Mouse (Mus musculus): Measurements from ENCODE around the gene Slc2a4.
"Not testable (repeated sequence)": the region's sequence is repeated elsewhere in the genome, so short reads cannot be mapped to it uniquely, and the experiment has no call there.

Slc2a4 gene

DNA sequence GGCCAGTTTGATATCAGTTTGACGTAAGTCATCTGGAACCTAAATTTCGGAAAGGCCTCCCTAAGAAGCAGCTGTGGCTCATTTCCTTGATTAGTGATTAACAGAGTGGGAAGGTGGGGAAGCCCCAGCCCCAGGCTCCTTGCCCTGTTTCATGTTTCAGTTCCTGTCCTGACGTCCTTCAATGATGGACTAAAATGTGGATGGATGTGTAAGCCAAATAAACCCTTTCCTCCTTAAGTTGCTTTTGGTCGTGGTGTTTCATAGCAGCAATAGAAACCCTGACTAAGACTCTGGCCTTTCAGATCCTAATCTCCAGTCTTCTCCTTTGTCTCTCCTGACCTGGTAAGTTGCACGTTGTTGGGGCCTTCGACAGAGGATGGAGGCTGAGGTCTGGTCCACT is 22.2 kb upstream of the Slc2a4 start:
- no peak for DNase-seq

DNA sequence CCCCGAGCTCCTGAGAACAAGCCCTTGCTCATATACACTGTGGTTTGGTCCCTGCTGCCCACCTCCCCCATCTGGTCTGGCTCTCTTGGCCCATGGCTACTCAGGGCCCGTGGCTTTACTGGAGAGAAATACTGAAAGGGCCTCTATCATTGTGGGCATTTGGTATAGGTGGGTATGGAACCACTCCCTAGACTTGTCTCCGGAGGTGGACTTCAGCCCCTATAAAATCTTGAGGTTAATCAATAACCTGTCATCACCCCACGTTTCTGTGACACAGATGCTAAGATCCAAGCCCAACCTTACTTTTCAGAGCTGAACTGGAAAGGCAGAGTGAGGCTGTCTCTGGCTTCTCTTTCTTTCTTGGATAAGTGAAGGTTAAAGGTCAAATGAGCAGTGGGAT is 20.8 kb upstream of the Slc2a4 start:
- no peak for DNase-seq

DNA sequence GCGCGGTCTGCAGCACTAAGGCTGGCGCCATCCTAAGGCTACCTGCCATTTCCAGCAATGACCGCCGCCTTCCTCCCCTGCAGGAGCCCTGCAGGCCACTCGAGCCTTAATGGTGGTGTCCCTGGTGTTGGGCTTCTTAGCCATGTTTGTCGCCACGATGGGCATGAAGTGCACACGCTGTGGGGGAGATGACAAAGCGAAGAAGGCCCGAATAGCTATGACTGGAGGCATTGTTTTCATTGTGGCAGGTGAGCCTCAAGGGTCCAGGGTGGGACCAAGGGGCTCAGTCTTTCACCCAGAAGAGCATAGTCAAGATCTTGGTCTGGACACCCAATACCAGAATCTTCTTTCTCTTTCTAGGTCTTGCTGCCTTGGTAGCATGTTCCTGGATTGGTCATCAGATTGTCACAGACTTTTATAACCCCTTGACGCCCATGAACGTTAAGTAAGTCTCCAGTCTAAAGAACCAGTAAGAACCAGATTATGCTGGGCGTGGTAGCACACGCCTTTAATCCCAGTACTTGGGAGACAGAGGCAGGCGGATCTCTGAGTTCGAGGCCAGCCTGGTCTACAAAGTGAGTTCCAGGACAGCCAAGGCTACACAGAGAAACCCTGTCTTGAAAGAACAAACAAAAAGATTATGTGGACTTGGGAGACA is 19.0 kb upstream of the Slc2a4 start:
- no peak for DNase-seq

DNA sequence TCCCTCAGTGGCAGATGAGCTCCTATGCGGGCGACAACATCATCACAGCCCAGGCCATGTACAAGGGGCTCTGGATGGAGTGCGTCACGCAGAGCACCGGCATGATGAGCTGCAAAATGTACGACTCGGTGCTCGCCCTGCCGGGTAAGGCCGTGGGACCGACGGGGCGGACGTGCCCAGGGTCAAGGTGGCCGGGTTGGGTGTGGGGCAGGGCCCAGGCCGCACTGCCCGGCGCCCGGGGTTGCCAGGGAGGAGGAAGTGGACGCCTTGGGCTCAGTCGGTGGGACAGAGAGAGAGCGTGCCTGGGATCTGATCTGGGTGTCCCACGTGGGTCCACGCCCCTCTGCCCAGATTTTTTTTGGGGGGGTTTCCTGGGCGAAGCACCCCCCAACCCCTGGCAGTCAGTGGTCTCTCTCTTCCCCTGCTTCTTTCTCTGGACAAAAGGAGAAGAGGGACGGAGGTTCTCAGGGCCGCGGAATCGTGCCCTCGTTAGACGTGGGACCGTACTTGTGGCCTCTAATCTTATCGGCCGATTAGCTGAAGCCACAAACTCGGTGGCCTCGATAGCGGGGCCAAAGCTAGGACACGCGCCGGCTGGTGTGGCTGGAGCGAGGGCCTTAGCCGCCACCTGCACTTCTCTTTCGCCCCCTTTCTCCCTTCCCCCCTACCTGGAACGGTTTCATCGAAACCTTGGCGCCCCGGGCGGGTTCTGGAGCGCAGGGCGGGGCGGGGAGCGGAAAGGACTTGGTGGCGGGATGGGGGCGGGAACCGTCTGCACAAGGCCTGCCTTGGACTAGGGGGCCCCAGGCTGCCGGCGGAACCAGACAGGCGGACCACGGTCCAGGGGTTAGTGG is 18.2 kb upstream of the Slc2a4 start:
- DNase-seq = no peak

DNA sequence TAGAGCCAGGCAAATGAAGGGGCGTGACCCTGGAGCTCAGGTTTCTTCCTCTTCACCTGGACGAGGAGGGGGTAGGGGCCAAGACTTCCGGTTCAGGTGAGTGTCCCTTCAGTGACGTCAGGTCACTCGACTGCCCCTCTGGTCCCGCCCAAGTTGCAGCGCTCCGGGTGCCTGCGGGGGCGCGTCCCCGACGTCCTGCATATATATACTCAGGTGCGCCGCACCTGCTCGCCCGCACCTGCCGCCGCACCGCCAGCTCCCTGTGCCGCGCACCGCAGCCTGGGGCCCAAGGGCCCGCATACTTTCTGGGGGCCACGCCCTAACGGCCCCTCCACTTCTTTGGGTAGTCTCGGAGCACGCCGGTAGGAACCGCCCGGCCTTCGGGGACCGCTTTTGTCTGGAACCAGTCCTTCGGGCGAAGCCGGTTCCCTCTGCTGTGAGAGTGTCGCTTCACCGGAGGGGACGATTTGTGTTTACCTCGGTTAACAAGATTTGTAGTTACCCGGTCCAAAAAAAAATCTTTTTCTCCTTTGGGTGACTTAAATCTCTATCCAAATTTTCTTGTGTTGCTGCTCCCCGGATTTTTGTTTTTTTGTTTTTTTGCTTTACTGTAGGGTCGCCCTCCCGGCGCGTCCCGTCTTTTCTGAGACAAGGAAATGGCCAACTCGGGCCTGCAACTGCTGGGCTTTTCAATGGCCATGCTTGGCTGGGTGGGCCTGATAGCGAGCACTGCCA is 17.4 kb upstream of the Slc2a4 start:
- DNase-seq = no peak

DNA sequence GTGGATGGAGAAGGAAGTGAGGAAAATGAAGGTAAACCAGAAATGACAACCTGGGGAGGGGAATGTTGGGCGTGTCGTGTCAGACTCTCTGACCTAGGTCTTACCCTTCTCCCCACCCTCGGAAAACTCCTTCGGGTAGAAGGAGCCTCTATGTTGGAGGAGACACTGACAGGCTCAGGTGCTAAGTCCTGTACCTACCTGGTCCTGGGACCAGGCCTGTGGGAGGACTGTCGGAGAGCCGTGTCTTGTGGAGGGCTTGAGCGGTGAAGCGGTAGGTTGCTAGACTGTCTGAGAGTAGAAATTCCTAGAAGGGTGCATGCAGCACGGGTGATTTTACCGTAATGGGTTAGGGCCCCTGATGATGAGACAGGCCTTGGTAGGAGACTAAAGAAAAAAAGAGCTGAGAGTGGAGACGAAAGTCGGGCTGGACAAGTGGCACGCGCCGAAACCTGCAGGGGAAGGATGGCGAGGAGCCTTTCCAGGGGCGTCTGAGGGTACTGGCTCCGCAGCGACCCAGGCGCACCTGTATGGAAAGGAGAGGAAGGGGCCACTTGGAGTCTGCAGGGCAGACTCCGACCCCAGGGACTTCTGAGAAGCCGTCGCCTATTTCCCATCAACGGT is 16.8 kb upstream of the Slc2a4 start, which contains the start of gene Cldn7:
TSS of gene Cldn7 (plus strand) at position 130 of the 621 bp plus-strand sequence.
- no peak for DNase-seq

DNA sequence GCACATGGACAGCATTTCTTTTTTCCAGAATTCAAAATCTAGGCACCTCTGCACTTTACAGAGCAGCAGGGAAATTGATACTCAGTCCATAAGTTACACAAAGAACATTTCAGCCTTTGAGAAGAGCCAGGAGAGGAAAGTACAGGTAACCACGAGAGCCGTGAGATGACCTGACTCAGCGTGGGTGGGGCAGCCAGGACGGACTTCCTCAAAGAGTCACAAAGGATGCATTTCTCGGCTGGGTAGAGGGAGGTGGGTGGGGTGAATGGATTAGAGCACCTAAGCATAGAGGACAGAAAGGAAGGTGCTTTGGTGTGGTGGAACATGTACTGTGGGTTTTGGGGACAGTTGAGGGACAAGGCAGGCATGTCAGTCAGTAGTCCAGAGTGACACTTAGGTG is 13.9 kb upstream of the Slc2a4 start:
- no peak for DNase-seq

DNA sequence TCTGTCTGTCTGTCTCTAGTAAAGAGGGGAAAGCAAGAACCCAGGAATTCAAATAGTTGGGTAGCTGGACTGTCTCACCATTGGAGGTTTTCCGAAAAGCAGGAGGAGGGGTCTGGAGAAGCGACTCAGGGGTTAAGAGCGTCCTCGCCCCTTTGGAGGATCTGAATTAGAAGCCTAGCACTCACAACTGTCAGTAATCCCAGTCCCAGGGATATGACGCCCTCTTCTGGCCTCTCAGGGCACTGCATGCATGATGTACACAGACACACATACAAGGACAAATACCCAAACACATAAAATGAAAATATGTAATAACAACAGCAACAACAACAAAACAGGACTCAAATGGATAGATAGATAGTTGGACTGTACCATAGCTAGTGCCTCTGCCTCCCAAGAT is 12.6 kb upstream of the Slc2a4 start:
- no peak for DNase-seq

DNA sequence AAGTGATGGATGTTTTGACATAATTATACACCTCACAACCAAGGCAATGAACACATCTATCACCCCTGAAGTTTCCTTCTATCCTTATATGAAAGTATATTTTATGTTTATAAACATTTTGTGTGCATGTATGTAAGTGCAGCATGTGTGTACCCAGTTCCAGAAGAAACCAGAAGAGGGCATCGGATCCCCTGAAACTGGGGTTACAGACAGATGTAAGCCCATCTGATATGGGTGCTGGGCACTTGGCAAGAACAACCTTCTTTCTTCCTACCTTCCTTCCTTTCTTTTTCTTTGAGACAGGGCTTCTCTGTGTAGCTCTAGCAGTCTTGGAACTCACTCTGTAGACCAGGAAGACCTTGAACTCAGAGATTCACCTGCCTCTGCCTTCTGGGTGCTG is 8.2 kb upstream of the Slc2a4 start:
- no peak for DNase-seq

DNA sequence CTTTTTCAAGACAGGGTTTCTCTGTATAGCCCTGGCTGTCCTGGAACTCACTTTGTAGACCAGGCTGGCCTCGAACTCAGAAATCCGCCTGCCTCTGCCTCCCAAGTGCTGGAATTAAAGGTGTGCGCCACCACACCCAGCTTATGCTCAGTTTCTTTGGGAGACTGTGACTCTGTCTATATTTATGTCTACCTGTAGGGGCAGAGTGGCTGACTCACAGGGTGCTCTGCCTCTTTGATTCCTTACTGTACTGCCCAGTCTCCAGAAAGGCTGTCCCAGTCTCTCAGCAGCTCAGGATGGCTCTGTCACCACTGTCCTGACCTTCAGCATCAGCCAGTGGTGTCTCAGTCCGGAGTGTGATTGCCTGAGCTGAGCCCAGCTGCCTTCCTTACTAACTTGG is 7.6 kb upstream of the Slc2a4 start:
- DNase-seq = not testable (repeated sequence)

DNA sequence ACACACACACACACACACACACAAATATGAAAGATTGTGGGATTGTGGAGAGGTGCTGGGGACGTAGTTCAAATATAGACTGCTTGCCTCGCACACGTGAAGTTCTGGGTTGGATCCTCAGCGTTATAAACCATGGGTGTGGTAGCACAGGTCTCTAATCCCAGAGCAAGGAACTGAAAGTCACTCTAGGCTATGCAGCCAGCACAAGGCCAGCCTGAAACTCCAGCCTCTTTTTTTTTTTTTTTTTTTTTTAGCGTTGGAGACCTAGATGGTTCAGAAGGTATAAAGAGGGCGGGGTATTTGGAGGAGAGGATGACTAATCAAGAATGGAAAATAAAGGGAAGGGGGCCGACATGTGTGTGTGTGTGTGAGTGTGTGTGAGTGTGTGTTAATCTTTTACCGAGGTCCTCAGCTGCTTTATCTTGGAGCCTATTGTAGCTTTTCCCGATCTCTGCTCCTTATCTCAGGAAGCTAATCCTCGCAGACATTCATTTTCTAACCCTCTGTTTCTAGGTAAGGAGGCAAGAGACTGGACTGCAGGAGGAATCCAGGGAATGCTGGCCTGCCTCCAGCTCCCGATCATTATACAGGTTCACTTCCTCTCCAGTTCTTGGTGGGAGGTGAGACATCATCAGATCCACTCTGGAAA is 5.4 kb upstream of the Slc2a4 start:
- no peak for DNase-seq

DNA sequence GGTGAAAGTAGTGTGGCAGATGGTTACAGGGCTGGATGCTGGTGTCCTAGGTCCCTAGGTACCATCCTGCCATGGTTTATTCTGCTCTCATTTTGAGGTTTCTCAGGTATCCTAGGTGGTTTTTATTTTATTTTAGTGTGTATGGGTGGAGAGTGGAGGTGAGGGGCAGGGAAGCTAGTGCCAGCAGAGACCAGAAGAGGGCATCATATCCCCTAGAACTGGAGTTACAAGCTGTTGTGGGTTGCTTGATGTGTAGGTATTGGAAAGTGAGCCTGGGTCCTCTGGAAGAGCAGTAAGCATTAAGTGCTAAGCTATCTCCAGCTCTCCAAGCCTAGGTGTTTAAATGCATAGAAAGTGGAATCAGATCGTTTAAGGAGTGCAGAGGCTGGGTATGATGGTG is 4.3 kb upstream of the Slc2a4 start:
- no peak for DNase-seq

DNA sequence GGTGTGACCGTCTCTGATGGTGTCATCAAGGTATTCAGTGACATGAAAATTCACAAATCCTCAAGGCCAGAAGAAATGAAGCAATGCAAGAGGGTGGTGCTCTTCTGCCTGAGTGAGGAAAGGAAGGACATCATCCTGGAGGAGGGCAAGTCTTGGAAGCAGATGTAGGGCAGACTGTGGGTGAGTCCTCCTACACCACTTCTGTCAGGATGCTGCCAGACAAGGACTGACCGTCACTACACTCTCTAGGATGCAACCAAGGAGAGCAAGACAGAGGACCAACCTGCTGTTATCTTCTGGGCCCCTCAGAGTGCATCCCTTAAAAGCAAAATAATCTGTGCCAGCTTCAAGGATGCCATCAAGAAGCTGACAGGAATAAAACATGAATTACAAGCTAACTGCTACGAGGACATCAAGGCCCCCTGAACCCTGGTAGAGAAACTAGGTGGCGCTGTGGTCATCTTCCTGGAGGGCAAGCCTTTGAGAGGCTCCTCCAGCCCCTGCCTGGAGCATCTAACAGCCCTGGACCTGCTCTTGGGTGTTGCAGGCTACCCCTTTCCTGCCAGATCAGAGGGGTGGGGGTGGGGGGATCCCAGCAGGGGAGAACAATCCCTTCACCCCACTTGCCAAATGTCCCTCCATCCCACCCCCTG is 2.9 kb upstream of the Slc2a4 start:
- DNase-seq = no peak

DNA sequence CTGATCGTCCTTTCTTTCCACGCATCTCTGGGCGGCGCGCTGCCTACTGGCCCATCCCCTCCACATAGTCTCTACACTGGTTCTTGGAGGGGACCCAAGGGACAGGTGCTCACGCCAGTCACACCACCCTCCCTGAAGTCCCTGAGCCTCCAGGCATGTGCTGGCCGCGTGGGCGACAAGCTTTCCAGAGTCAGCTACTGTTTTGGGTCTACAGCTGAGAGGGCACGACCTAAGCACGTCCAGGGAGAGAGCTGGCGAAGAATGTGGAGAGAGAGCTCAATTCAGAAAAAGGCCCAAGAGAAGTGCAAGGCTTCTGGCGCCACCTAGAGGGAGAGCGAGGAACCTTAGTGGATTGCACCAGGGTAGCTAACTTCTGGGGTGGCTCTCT is 769 bp upstream of the Slc2a4 start:
- DNase-seq = peak; percentile 82

DNA sequence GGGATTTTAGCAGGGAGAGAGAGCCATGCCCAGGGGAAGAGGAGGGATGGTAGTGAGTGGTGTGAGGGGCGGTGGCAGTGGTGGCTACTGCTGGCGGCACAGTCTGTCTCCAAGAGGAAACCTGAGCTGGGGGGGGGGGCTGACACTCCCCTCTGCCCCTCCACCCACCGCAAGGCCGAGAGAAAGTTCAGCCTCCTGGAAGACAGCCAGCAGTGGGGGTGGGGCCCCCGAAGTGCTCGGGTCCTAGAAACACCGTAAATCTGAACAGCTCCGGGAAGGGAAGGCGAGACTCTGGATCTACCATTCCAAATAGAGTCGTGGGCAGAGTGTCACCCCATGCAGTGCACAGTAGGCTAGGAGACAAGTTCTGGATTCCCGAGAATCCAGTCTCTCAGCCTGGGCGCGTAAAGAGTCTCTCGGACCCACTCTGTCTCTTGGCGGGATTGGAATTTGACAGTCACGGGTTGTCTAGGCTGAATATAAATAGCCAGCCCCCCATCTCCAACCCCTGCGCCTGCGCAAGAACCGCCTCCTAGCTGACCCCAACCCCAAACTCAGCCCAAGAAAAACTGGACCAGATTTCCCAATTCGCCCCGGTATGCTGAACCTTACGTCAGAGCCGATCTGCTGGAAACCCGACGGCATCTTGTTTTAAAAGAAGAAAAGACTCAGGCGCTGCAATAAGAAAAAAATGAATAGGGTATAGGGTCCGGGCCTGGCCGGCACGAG is 487 bp downstream of the Slc2a4 start:
- no peak for DNase-seq

DNA sequence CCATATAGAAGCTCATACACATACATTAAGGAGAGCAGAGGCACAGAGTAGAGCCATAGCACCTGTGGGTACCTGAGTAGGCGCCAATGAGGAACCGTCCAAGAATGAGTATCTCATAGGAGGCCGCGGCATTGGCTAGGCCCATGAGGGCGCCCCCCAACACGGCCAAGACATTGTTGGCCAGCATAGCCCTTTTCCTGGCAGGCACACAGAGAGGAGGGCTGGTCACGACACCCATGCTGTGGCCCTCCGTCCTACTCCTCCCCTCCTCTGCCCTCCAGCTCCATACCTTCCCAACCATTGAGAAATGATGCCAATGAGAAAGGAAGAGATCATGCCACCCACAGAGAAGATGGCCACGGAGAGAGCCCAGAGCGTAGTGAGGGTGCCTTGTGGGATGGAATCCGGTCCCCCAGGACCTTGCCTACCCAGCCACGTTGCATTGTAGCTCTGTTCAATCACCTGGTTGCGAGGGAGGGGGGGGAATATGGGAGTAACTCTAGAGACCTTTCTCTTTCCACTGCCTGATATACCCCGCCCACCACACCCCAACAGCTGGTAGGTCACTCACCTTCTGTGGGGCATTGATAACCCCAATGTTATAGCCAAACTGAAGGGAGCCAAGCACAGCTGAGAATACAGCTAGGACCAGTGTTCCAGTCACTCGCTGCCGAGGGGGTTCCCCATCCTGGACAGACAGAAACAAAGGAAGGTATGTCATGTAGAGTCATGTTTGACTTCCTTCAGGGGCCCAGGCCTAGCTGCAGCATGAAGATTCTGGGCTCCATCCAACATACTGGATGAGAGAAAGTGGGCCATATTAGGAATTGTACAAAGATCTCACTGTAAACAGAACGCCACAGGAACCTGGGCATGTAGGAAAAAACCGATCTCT is 1.7 kb downstream of the Slc2a4 start:
- no peak for DNase-seq

DNA sequence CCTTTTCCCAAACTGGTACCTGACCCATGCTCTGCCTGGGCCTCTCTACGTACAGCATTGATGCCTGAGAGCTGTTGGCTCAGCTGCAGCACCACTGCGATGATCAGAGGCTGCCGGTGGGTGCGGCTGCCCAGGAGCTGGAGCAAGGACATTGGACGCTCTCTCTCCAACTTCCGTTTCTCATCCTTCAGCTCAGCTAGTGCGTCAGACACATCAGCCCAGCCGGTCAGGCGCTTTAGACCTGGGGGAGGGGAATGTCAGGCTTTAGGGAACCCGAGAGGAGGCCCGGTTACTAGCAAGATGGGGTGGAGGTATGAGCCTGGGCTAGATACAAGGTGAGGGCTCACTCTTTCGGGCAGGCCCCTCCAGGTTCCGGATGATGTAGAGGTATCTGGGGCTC is 2.8 kb downstream of the Slc2a4 start:
- DNase-seq = no peak

DNA sequence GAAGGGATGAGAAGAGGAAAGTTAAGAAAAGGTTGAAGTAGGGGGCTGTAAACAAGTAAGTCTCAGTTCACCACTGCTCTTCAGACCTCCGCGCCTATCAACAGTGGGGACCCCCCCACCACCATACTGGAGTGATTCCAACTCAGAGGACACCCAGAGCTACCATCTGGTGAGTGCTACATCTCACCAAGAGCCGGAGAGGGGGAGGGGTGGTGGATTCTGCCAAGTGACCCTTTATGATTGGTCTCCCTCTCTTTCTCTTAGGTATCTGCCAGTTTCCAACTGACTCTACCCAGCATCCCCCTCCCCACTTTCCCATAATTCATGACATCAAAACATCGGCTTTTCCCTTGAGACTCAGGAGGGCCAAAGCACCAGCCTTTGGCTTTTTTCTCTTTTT is 7.0 kb downstream of the Slc2a4 start:
- no peak for DNase-seq

DNA sequence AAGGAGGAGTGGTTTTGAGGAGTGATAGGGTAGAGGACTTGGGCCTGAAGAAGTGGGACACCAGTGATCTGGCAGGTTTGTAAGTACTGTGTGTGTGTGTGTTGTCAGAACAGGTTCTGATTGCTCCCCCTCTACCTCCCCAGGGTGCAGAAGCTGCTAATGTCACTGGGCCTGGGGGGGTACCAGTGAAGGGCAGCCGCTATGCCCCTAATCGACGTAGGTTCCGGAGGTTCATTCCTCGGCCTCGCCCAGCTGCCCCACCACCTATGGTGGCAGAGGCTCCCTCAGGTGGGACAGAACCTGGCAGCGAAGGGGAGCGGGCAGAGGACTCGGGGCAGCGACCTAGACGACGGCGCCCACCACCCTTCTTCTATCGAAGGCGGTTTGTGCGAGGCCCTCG is 8.3 kb downstream of the Slc2a4 start:
- DNase-seq = no peak

DNA sequence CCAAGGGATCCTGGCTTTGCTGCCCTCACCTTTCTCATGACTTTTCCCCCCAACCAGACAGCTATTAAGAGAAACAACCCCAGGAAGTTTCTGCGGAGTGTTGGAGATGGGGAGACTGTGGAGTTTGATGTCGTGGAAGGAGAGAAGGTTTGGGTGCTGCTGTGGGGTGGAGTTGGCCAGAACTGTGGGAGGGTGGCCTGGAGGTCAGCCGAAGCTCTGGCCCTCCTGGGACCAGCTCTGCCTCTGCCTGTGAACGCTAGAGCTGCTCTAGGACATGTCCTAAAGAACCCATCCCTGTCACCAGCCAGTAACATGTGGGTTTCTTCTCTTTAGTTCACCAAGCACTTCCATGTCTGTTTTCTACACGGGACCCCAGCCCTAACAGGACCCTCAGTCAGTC is 8.8 kb downstream of the Slc2a4 start:
- DNase-seq = no peak

Measured in cerebellum, adult 9-10 months (tissue).